Mouse (Mus musculus) MEL (cell line): ENCODE measurements around the gene Fuom. TPM values are rescaled to one million over a fixed set of nuclear protein-coding genes. Genes with fewer than 3 reads are reported as not detected.

Experiments used
- DNase-seq: peaks from one replicate; pipeline ENCODE4 v3.0.0; 2011; ENCODE audit warnings: low read depth, low spot score
- H3K27ac ChIP-seq: 2 replicates; pipeline ENCODE4 v1.5.1; 2012; ENCODE audit warnings: low read depth, mild to moderate bottlenecking, control low read depth, low read length, moderate library complexity; ENCODE audit not compliant: control insufficient read depth
- H3K27me3 ChIP-seq, 2 experiments: fragments of 150-350 bp in 1 of 2; sonication (generic) in 1 of 2; 2 replicates each; pipeline ENCODE4 v1.6.1; 2012; ENCODE audit warnings: low read length in 2 of 2, mild to moderate bottlenecking in 2 of 2, improper control_type of control experiment in 1 of 2, moderate library complexity in 1 of 2; ENCODE audit not compliant: insufficient read depth in 2 of 2, control insufficient read depth in 1 of 2
- H3K36me3 ChIP-seq, 2 experiments: 2 replicates each; pipeline ENCODE4 v1.6.1; 2012 to 2014; ENCODE audit warnings: low read length in 2 of 2, improper control_type of control experiment in 1 of 2, inconsistent platforms in 1 of 2, mild to moderate bottlenecking in 1 of 2; ENCODE audit not compliant: insufficient read depth in 2 of 2, control insufficient read depth in 1 of 2
- H3K4me1 ChIP-seq, 2 experiments: fragments of 150-350 bp in 1 of 2; sonication (generic) in 1 of 2; 2 replicates each; pipeline ENCODE4 v1.6.1; 2012; ENCODE audit warnings: low read length in 2 of 2, improper control_type of control experiment in 1 of 2, mild to moderate bottlenecking in 1 of 2; ENCODE audit not compliant: insufficient read depth in 2 of 2, control insufficient read depth in 1 of 2
- H3K4me3 ChIP-seq, 2 experiments: fragments of 150-350 bp in 1 of 2; sonication (generic) in 1 of 2; 2 replicates each; pipeline ENCODE4 v1.5.1; 2012; ENCODE audit warnings: low read depth in 2 of 2, low read length in 2 of 2, mild to moderate bottlenecking in 2 of 2, moderate library complexity in 2 of 2, control low read depth in 1 of 2, improper control_type of control experiment in 1 of 2; ENCODE audit not compliant: control insufficient read depth in 1 of 2, insufficient read depth in 1 of 2
- H3K79me2 ChIP-seq: 2 replicates; pipeline ENCODE4 v1.6.1; 2012; ENCODE audit warnings: mild to moderate bottlenecking, low read length, moderate library complexity; ENCODE audit not compliant: control insufficient read depth, poor library complexity, insufficient read depth
- H3K9ac ChIP-seq: 2 replicates; pipeline ENCODE4 v1.6.1; 2012; ENCODE audit warnings: low read depth, mild to moderate bottlenecking, control low read depth, low read length, moderate library complexity; ENCODE audit not compliant: control insufficient read depth, poor library complexity, severe bottlenecking
- H3K9me3 ChIP-seq: fragments of 150-350 bp; sonication (generic); replicated peaks from 2 replicates; pipeline ENCODE4 v1.6.1; 2012; ENCODE audit warnings: mild to moderate bottlenecking, low read length, improper control_type of control experiment, moderate library complexity; ENCODE audit not compliant: insufficient read depth
- CHD1 ChIP-seq: IDR thresholded peaks from 2 replicates; pipeline ENCODE4 v1.6.1; 2012; ENCODE audit warnings: low read depth, mild to moderate bottlenecking, inconsistent platforms, low read length, improper control_type of control experiment
- EP300 ChIP-seq, 2 experiments: IDR thresholded peaks; 2 replicates each; pipeline ENCODE4 v1.6.1; 2011; ENCODE audit warnings: improper control_type of control experiment in 2 of 2, low read length in 2 of 2, low read depth in 1 of 2, mild to moderate bottlenecking in 1 of 2
- GATA1 ChIP-seq: IDR thresholded peaks from 2 replicates; pipeline ENCODE4 v1.6.1; 2011; ENCODE audit warnings: low read depth, low read length, improper control_type of control experiment
- HCFC1 ChIP-seq: IDR thresholded peaks from 2 replicates; pipeline ENCODE4 v1.6.1; 2012; ENCODE audit warnings: low read depth, mild to moderate bottlenecking, inconsistent platforms, low read length, improper control_type of control experiment, moderate library complexity
- MEF2A ChIP-seq: IDR thresholded peaks from 2 replicates; pipeline ENCODE4 v1.6.1; 2014; ENCODE audit warnings: low read depth, mild to moderate bottlenecking, inconsistent platforms, low read length, improper control_type of control experiment; ENCODE audit not compliant: poor library complexity, insufficient replicate concordance, severe bottlenecking; ENCODE audit errors: extremely low read depth
- MXI1 ChIP-seq: IDR thresholded peaks from 2 replicates; pipeline ENCODE4 v1.6.1; 2011; ENCODE audit warnings: mild to moderate bottlenecking, low read depth, low read length, improper control_type of control experiment
- MYB ChIP-seq: IDR thresholded peaks from 2 replicates; pipeline ENCODE4 v1.6.1; 2011; ENCODE audit warnings: mild to moderate bottlenecking, low read depth, low read length, improper control_type of control experiment
- MYC ChIP-seq: IDR thresholded peaks from 2 replicates; pipeline ENCODE4 v1.6.1; 2011; ENCODE audit warnings: low read depth, mild to moderate bottlenecking, low read length, improper control_type of control experiment, moderate library complexity
- NRF1 ChIP-seq: IDR thresholded peaks from 2 replicates; pipeline ENCODE4 v1.6.1; 2014; ENCODE audit warnings: low read depth, mild to moderate bottlenecking, inconsistent platforms, low read length, improper control_type of control experiment, moderate library complexity; ENCODE audit not compliant: poor library complexity, insufficient read depth, severe bottlenecking
- POLR2A ChIP-seq, 2 experiments: IDR thresholded peaks; 2 replicates each; pipeline ENCODE4 v1.6.1; 2011 to 2012; ENCODE audit warnings: low read length in 2 of 2, mild to moderate bottlenecking in 2 of 2, control low read depth in 1 of 2, improper control_type of control experiment in 1 of 2, low read depth in 1 of 2, moderate library complexity in 1 of 2; ENCODE audit not compliant: control insufficient read depth in 1 of 2, insufficient read depth in 1 of 2, poor library complexity in 1 of 2
- POLR2AphosphoS5 ChIP-seq: IDR thresholded peaks from 2 replicates; pipeline ENCODE4 v1.6.1; 2012; ENCODE audit warnings: low read depth, borderline replicate concordance, mild to moderate bottlenecking, inconsistent platforms, low read length, moderate library complexity, mixed read lengths
- RAD21 ChIP-seq: IDR thresholded peaks from 2 replicates; pipeline ENCODE4 v1.6.1; 2011; ENCODE audit warnings: mild to moderate bottlenecking, low read depth, low read length, improper control_type of control experiment
- RCOR1 ChIP-seq: IDR thresholded peaks from 2 replicates; pipeline ENCODE4 v1.6.1; 2012; ENCODE audit warnings: low read depth, mild to moderate bottlenecking, inconsistent platforms, low read length, improper control_type of control experiment
- TCF12 ChIP-seq: IDR thresholded peaks from 2 replicates; pipeline ENCODE4 v1.6.1; 2014; ENCODE audit warnings: low read depth, mild to moderate bottlenecking, inconsistent platforms, low read length, improper control_type of control experiment, moderate library complexity
- UBTF ChIP-seq: IDR thresholded peaks from 2 replicates; pipeline ENCODE4 v1.6.1; 2012; ENCODE audit warnings: low read depth, mild to moderate bottlenecking, inconsistent platforms, low read length, improper control_type of control experiment, moderate library complexity, borderline replicate concordance; ENCODE audit not compliant: insufficient read depth
- USF1 ChIP-seq: IDR thresholded peaks from 2 replicates; pipeline ENCODE4 v1.6.1; 2014; ENCODE audit warnings: low read depth, mild to moderate bottlenecking, inconsistent platforms, low read length, improper control_type of control experiment, moderate library complexity
- USF2 ChIP-seq, 2 experiments: IDR thresholded peaks; 2 replicates each; pipeline ENCODE4 v1.6.1; 2011 to 2012; ENCODE audit warnings: improper control_type of control experiment in 2 of 2, low read length in 2 of 2, borderline replicate concordance in 1 of 2, inconsistent platforms in 1 of 2, low read depth in 1 of 2, mild to moderate bottlenecking in 1 of 2; ENCODE audit not compliant: insufficient read depth in 1 of 2
- ZC3H11A ChIP-seq: IDR thresholded peaks from 2 replicates; pipeline ENCODE4 v1.6.1; 2012; ENCODE audit warnings: low read depth, mild to moderate bottlenecking, inconsistent platforms, low read length, improper control_type of control experiment
- ZKSCAN1 ChIP-seq: IDR thresholded peaks from 2 replicates; pipeline ENCODE4 v1.6.1; 2012; ENCODE audit warnings: low read depth, mild to moderate bottlenecking, inconsistent platforms, low read length, improper control_type of control experiment, moderate library complexity
- ZMIZ1 ChIP-seq: IDR thresholded peaks from 2 replicates; pipeline ENCODE4 v1.6.1; 2012; ENCODE audit warnings: low read depth, mild to moderate bottlenecking, inconsistent platforms, low read length, improper control_type of control experiment, moderate library complexity
- ZNF384 ChIP-seq: IDR thresholded peaks from 2 replicates; pipeline ENCODE4 v1.6.1; 2012; ENCODE audit warnings: low read depth, mild to moderate bottlenecking, inconsistent platforms, low read length, improper control_type of control experiment
- polyA plus RNA-seq, 2 experiments: library from polyadenylated mRNA; stranded (reverse) in 1 of 2; unstranded in 1 of 2; fragments of >175 nt in 1 of 2; fragments of >200 nt in 1 of 2; gene quantifications; 2 replicates each; pipeline versions ENCODE4 v1.2.1 to v1.2.4; 2012; ENCODE audit warnings: low replicate concordance in 2 of 2, low read depth in 1 of 2; ENCODE audit not compliant: insufficient read length in 2 of 2, insufficient read depth in 1 of 2, missing spikeins in 1 of 2
- total RNA-seq: library from RNA; depleted of rRNA; stranded (reverse); fragments of 300-350 nt; gene quantifications from 2 replicates; pipeline ENCODE4 v1.2.3, GENCODE M21; 2012

The Fuom gene
- total and polyA plus RNA-seq, 3 experiments = 1.1 to 10.9 TPM; not detected in 1

- Histone ChIP-seq H3K9me3 (no peaks in the 10 kb centered on the region), H3K27ac (no peak overlapping the region), H3K4me1 (no peaks in the 10 kb centered on the region), H3K27me3 (peaks cover 2 to 4% of the 10 kb centered on the region in 2 experiments; a peak in 3 of 4 replicates)
- no peak for DNase-seq
- no peak for TF ChIP-seq ZC3H11A
- TF ChIP-seq CHD1 = no peak
- TF ChIP-seq NRF1 = no peak
- TF ChIP-seq MYB = no peak
- TF ChIP-seq UBTF = no peak
- no peak for TF ChIP-seq EP300 (IDR thresholded peaks at IDR 0.05; ENCODE audit: low read depth in 1 of 2, low read length in 2 of 2)
- TF ChIP-seq ZNF384 = no peak
- no peak for TF ChIP-seq ZMIZ1
- no peak for TF ChIP-seq RCOR1
- no peak for TF ChIP-seq MEF2A
- no peak for TF ChIP-seq TCF12
- TF ChIP-seq, all 39 proteins: peak for 0
- Histone ChIP-seq H3K9ac (no peak overlapping the region), H3K36me3 (no peaks in the 10 kb centered on the region), H3K4me3 (no peak overlapping the region), H3K79me2 (no peaks in the 10 kb centered on the region)
Observed at GRCm38 (mm10) chr7:140049115-140049689, 53.0 kb downstream of the Fuom start.

- H3K9me3 ChIP-seq = no peaks in the 10 kb centered on the region
- H3K27ac ChIP-seq = no peak within 1 kb of the TSS
- no peak within 1 kb of the TSS for H3K4me3 ChIP-seq
- no peaks in the 10 kb centered on the region for H3K36me3 ChIP-seq
- no peaks in the 10 kb centered on the region for H3K79me2 ChIP-seq
- DNase-seq = no peak
- H3K9ac ChIP-seq = no peak within 1 kb of the TSS
- no peak for TF ChIP-seq POLR2A (IDR thresholded peaks at IDR 0.05; ENCODE audit: control insufficient read depth in 1 of 2, insufficient read depth in 1 of 2, low read depth in 1 of 2, low read length in 2 of 2, poor library complexity in 1 of 2)
- TF ChIP-seq UBTF = no peak
- no peak for TF ChIP-seq POLR2AphosphoS5
- TF ChIP-seq USF2 (IDR thresholded peaks at IDR 0.05; ENCODE audit: borderline replicate concordance in 1 of 2, insufficient read depth in 1 of 2, low read depth in 1 of 2, low read length in 2 of 2) = no peak
- no peak for TF ChIP-seq MXI1
- no peak for TF ChIP-seq HCFC1
- TF ChIP-seq GATA1 = no peak
- TF ChIP-seq USF1 = no peak
- TF ChIP-seq RCOR1 = no peak
- no peak for TF ChIP-seq MYC
- no peak for TF ChIP-seq ZKSCAN1
- TF ChIP-seq EP300 (IDR thresholded peaks at IDR 0.05; ENCODE audit: low read depth in 1 of 2, low read length in 2 of 2) = no peak
- TF ChIP-seq RAD21 = no peak
- H3K4me1 ChIP-seq = no peaks in the 10 kb centered on the region
- peaks cover 2 to 4% of the 10 kb centered on the region in 2 experiments; a peak in 2 of 4 replicates for H3K27me3 ChIP-seq
Observed at GRCm38 (mm10) chr7:140048361-140049114, 53.7 kb downstream of the Fuom start, which contains the start of gene Msx3. Gene Msx3 (minus strand): TSS chr7:140049089.
